Mouse (Mus musculus) stomach, embryonic 14.5 days (tissue): Measurements from ENCODE around the gene P4ha1. TPM values are rescaled to one million over a fixed set of nuclear protein-coding genes. Genes with fewer than 3 reads are reported as not detected.
"Not testable (repeated sequence)": the region's sequence is repeated elsewhere in the genome, so short reads cannot be mapped to it uniquely, and the experiment has no call there.

ENCODE experiments used
- ATAC-seq: fragments of 200-750 bp; cut with Nextera tagmentation; 2 replicates; pipeline ENCODE4 v1.8.0; 2017; ENCODE audit warnings: low read depth, moderate TSS enrichment; ENCODE audit not compliant: insufficient number of reproducible peaks, insufficient read depth, low FRiP score
- H3K27ac ChIP-seq: fragments of 300-500 bp; sonication (generic); 2 replicates; pipeline ENCODE4 v1.5.1; 2014; ENCODE audit warnings: mild to moderate bottlenecking, low read length, moderate library complexity, mixed read lengths
- H3K27me3 ChIP-seq: fragments of 300-500 bp; sonication (generic); 2 replicates; pipeline ENCODE4 v1.6.1; 2014; ENCODE audit warnings: low read length, control low read depth, mixed read lengths; ENCODE audit not compliant: control insufficient read depth, insufficient read depth
- H3K36me3 ChIP-seq: fragments of 300-500 bp; sonication (generic); 2 replicates; pipeline ENCODE4 v1.6.1; 2014; ENCODE audit warnings: mild to moderate bottlenecking, control low read depth, low read length, moderate library complexity, mixed read lengths; ENCODE audit not compliant: control insufficient read depth, insufficient read depth
- H3K4me1 ChIP-seq: fragments of 300-500 bp; sonication (generic); 2 replicates; pipeline ENCODE4 v1.6.1; 2014; ENCODE audit warnings: low read length, control low read depth, mixed read lengths; ENCODE audit not compliant: control insufficient read depth, insufficient read depth
- H3K4me2 ChIP-seq: fragments of 300-500 bp; sonication (generic); replicated peaks from 2 replicates; pipeline ENCODE4 v1.6.1; 2014; ENCODE audit warnings: low read depth, low read length, control low read depth
- H3K4me3 ChIP-seq: fragments of 300-500 bp; sonication (generic); 2 replicates; pipeline ENCODE4 v1.5.1; 2014; ENCODE audit warnings: low read depth, low read length, control low read depth
- H3K9ac ChIP-seq: fragments of 300-500 bp; sonication (generic); replicated peaks from 2 replicates; pipeline ENCODE4 v1.6.1; 2014; ENCODE audit warnings: low read depth, mild to moderate bottlenecking, control low read depth, low read length, moderate library complexity, mixed read lengths
- H3K9me3 ChIP-seq: fragments of 300-500 bp; sonication (generic); 2 replicates; pipeline ENCODE4 v1.6.1; 2016; ENCODE audit warnings: low read depth, low read length, control low read depth; ENCODE audit not compliant: control insufficient read depth
- WGBS: fragments of 180-500 bp; shearing (Covaris S2); extraction: QIAGEN DNeasy Blood & Tissue Kit; methylation state at CpG from one replicate; pipeline ENCODE4 v1.1.7; 2014; 5-methylcytosine and 5-hydroxymethylcytosine counted together
- polyA plus RNA-seq: library from polyadenylated mRNA; unstranded; fragments of >200 nt; fragmentation: Nextera tagmentation; extraction: Ambion mirVana; gene quantifications from 2 replicates; pipeline ENCODE4 v1.2.1, GENCODE M21; 2014

The P4ha1 gene
- polyA plus RNA-seq, 1 experiment from 2014 or later = 64.9 TPM

DNA sequence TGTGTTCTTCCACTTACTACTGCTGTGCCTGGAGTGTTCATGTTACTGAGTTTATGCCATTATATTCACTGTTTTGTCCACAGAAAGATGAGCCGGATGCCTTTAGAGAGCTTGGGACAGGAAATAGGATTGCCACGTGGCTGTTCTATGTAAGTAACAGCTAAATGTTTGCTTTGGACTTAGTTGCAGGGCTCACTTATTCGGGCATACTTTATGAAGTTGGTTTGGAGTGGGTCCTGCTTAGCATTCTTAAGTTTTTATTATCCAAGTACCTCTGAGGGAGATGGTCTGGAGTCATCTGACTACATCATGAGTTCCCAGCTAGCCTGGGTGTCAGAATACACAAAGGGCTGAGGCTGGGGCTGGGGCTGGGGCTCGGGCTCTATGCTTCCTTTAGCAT is 44.1 kb downstream of the P4ha1 start:
- no peak overlapping the region for H3K27ac ChIP-seq
- no peaks in the 10 kb centered on the region for H3K4me1 ChIP-seq
- H3K9me3 ChIP-seq = no peaks in the 10 kb centered on the region
- 67% methylated on average over 4 of the region's 4 CpGs for WGBS
- no peak overlapping the region for H3K9ac ChIP-seq
- H3K36me3 ChIP-seq = peaks cover 86% of the 10 kb centered on the region
- no peak overlapping the region for H3K4me3 ChIP-seq
- ATAC-seq = no peak
- no peak overlapping the region for H3K4me2 ChIP-seq
- H3K27me3 ChIP-seq = no peaks in the 10 kb centered on the region

- Histone ChIP-seq H3K4me2 (no peak overlapping the region), H3K36me3 (peaks cover 85% of the 10 kb centered on the region), H3K4me3 (no peak overlapping the region), H3K9me3 (no peaks in the 10 kb centered on the region), H3K4me1 (no peaks in the 10 kb centered on the region), H3K27ac (no peak overlapping the region), H3K9ac (no peak overlapping the region), H3K27me3 (no peaks in the 10 kb centered on the region)
- no peak for ATAC-seq
- 88% methylated on average over 8 of the region's 8 CpGs for WGBS
These were observed 45.6 kb downstream of the P4ha1 start for GRCm38 (mm10) chr10:59368729-59369128.

DNA sequence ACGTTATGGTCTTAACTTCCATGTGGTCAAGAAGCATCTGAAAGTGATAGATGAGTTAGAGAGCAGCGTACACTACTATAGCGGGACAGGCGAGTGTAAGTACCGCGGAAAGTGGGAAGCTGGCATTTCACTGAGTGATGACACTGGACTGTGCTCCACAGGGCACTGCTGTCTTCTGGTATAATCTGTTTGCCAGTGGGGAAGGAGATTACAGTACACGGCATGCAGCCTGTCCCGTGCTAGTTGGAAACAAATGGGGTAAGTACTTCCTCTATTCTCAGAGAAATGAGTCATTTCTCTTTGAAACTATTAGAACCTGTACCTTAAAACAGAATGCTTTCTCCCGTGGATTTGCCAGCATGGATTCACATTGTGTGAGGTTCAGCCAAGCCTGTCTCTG is 46.3 kb downstream of the P4ha1 start:
- Histone ChIP-seq H3K27ac (no peak overlapping the region), H3K27me3 (no peaks in the 10 kb centered on the region), H3K9me3 (no peaks in the 10 kb centered on the region), H3K4me3 (no peak overlapping the region), H3K4me1 (no peaks in the 10 kb centered on the region), H3K9ac (no peak overlapping the region), H3K36me3 (peaks cover 83% of the 10 kb centered on the region), H3K4me2 (no peak overlapping the region)
- no peak for ATAC-seq
- WGBS = 85% methylated on average over 9 of the region's 9 CpGs

DNA sequence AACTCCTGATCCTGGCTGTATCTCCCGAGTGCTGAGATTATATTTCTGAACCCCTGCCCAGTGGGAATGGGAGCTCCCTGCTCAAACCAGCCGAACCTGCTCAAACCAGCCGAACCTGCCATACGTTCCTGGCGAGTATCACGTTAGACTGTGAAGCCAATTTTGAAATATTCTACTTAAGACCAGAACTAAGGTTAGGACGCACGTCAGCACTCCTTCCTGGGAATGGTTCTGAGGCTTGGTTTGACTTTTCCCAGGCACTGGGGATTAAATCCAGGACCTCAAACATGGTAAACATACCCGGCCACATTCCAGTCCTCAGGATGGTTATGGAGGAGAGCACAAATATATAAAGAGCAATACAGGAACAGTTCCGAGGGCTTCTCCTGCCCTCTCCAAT is 54.8 kb downstream of the P4ha1 start:
- Histone ChIP-seq H3K9me3 (no peaks in the 10 kb centered on the region), H3K27me3 (no peaks in the 10 kb centered on the region), H3K4me2 (no peak overlapping the region), H3K27ac (no peak overlapping the region), H3K4me1 (no peaks in the 10 kb centered on the region), H3K9ac (no peak overlapping the region), H3K36me3 (peaks cover 16% of the 10 kb centered on the region), H3K4me3 (no peak overlapping the region)
- ATAC-seq = no peak
- 71% methylated on average over 10 of the region's 10 CpGs for WGBS

GRCm38 (mm10) chr10:59378728-59379127 is 55.6 kb downstream of the P4ha1 start:
- ATAC-seq = no peak
- no peak overlapping the region for H3K9ac ChIP-seq
- no peaks in the 10 kb centered on the region for H3K4me1 ChIP-seq
- H3K9me3 ChIP-seq = no peaks in the 10 kb centered on the region
- no peak overlapping the region for H3K4me3 ChIP-seq
- H3K36me3 ChIP-seq = peaks cover 8% of the 10 kb centered on the region
- H3K27me3 ChIP-seq = no peaks in the 10 kb centered on the region
- WGBS = 92% methylated on average over 4 of the region's 4 CpGs
- no peak overlapping the region for H3K27ac ChIP-seq
- H3K4me2 ChIP-seq = no peak overlapping the region

DNA sequence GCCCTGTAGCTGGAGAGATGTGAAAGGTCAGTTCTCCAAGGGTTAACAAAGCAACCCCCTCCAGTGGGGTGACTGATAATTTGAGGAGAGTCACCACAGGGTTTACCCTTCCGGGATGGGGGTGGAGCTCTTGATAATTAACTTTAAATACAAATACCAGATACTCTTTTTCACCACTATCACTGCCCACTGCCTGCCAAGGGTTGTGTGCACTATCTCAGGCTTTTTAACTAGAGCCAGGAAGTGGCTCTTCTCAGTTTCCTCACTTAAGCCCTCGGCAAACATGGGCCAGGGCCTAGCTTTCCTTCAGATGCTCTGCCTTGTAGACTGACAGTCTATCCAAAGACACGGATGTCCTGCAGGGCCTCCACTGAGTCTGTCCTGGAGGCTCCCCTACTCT is 56.8 kb downstream of the P4ha1 start:
- H3K27me3 ChIP-seq = no peaks in the 10 kb centered on the region
- no peak overlapping the region for H3K4me2 ChIP-seq
- H3K9ac ChIP-seq = no peak overlapping the region
- no peaks in the 10 kb centered on the region for H3K9me3 ChIP-seq
- no peaks in the 10 kb centered on the region for H3K4me1 ChIP-seq
- no peak for ATAC-seq
- H3K36me3 ChIP-seq = no peaks in the 10 kb centered on the region
- no peak overlapping the region for H3K27ac ChIP-seq
- no peak overlapping the region for H3K4me3 ChIP-seq
- 28% methylated on average over 3 of the region's 3 CpGs for WGBS

- Histone ChIP-seq H3K9ac (no peak overlapping the region), H3K27ac (no peak overlapping the region), H3K36me3 (no peaks in the 10 kb centered on the region), H3K4me1 (no peaks in the 10 kb centered on the region), H3K4me3 (no peak overlapping the region), H3K4me2 (no peak overlapping the region), H3K9me3 (no peaks in the 10 kb centered on the region), H3K27me3 (no peaks in the 10 kb centered on the region)
- 49% methylated on average over 2 of the region's 2 CpGs for WGBS
- ATAC-seq = no peak
These were observed 57.3 kb downstream of the P4ha1 start for GRCm38 (mm10) chr10:59380411-59380821.

DNA sequence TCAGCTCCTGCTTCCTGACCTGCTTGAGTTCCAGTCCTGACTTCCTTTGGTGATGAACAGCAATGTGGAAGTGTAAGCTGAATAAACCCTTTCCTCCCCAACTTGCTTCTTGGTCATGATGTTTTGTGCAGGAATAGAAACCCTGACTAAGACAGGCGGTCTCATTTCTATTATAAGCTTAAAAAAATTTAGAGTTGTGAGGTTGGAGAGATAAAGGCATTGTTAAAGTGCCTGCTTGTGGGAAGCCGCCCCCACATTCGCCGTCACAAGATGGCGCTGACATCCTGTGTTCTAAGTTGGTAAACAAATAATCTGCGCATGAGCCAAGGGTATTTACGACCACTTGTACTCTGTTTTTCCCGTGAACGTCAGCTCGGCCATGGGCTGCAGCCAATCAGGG is 58.5 kb downstream of the P4ha1 start:
- 90% methylated on average over 5 of the region's 10 CpGs for WGBS
- not testable (repeated sequence) for H3K27ac ChIP-seq, H3K9ac ChIP-seq, H3K4me2 ChIP-seq, H3K9me3 ChIP-seq, ATAC-seq, H3K27me3 ChIP-seq, H3K4me1 ChIP-seq, H3K4me3 ChIP-seq, H3K36me3 ChIP-seq

GRCm38 (mm10) chr10:59386951-59387350 is 63.9 kb downstream of the P4ha1 start:
- 92% methylated on average over 7 of the region's 8 CpGs for WGBS
- no peak overlapping the region for H3K4me2 ChIP-seq
- H3K9me3 ChIP-seq = peaks cover 11% of the 10 kb centered on the region; the same call in 1 of the 2 replicates
- no peak overlapping the region for H3K9ac ChIP-seq
- H3K27me3 ChIP-seq = no peaks in the 10 kb centered on the region
- no peak overlapping the region for H3K4me3 ChIP-seq
- no peak for ATAC-seq
- no peaks in the 10 kb centered on the region for H3K4me1 ChIP-seq
- no peaks in the 10 kb centered on the region for H3K36me3 ChIP-seq
- no peak overlapping the region for H3K27ac ChIP-seq
